Mouse (Mus musculus) cerebral cortex, adult 2 months (tissue): ENCODE results near the gene Ift122.

Source experiments
- WGBS: fragments of 180-500 bp; shearing (Covaris S2); methylation state at CpG from one replicate; pipeline ENCODE4 v1.1.7; 2018; 5-methylcytosine and 5-hydroxymethylcytosine counted together

The Ift122 gene

GRCm38 (mm10) chr6:115959151-115959691, 106.0 kb downstream of the Ift122 start:
- WGBS = 55% methylated on average over 7 of the region's 7 CpGs

DNA sequence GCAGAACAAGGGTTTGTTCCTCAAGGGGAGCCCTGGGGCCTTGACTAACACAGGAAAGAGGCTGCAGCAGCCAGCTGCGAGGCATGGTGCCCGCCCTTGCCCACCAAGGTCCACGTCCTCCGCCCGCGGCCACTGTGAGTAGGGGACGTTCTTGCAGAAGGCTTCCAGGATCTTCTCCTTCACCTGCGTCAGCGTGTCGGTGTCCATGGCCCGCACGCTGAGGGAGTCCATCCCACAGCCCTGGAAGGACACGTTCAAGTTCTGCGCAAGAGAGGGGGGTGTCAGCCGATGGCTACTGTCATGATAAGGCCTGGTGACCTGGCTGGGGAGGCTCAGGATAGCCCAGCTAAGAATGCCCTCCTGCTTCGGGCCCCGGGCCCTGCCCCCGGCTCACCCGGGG, 107.1 kb downstream of the Ift122 start:
- WGBS = 95% methylated on average over 19 of the region's 19 CpGs

DNA sequence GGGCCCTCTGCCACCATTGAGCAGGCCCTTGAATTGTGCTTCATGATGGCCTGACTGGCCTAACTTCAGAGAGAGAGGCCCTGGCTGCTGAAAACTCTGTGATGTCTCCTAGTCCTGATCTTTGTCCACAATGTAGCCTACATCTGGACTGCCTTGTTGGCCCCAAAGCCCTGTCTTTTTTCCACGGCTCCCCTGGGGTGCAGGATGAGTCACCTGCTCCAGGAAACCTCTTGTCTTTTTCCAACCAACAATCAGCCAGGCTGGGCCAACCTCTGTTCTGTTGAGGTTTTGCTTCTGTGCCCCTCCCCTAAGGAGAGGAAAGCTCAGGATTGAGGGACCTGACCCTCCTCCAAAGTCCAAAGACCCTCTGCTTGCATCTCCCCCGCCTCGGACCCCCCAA, 108.5 kb downstream of the Ift122 start:
- WGBS = 95% methylated on average over 3 of the region's 3 CpGs

GRCm38 (mm10) chr6:115962439-115963085, 109.3 kb downstream of the Ift122 start:
- 56% methylated on average over 23 of the region's 23 CpGs for WGBS

- 84% methylated on average over 9 of the region's 9 CpGs for WGBS
These were observed 110.4 kb downstream of the Ift122 start for GRCm38 (mm10) chr6:115963656-115964055.

GRCm38 (mm10) chr6:115966227-115966966, 113.1 kb downstream of the Ift122 start:
- 83% methylated on average over 19 of the region's 19 CpGs for WGBS

GRCm38 (mm10) chr6:115967291-115967880, 114.1 kb downstream of the Ift122 start:
- 83% methylated on average over 15 of the region's 15 CpGs for WGBS

DNA sequence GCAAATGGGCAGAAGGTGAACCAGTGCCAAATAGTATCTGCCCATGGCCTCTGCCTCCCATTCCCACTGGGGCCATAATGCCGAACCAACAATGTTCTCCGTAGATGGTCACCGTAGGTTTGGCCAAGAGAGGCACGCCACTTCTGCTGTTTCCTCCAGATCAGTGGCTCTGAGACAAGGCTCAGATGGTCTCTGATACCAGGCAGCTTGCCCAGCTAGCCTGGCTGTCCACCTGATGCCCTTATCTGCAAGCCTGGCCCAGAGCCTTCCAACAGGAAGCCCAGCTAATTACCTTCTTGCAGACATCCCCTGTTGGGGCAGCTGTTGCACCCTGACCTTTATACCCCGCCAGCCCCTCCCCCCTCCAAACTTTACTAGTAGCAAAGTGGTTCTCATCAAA, 114.8 kb downstream of the Ift122 start:
- 85% methylated on average over 5 of the region's 5 CpGs for WGBS

DNA sequence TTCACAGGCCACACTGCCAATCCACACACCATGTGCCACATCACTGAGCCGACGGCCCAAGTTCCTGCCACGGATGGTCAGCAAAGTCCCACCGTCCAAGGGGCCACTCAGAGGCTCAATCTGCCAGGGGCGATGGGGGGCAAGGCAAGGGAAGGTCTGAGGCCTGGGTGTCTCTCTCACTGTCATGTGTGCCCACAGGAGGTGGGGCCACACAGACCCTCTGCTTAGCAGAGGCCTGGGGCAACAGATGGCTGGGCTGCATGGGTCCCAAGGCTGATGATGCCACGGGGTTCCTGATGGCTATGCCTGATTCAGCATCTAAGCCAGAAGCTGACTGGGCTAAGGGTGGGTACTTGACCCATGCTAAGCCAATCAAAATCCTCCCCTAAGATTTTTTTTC, 115.4 kb downstream of the Ift122 start:
- WGBS = 88% methylated on average over 6 of the region's 6 CpGs

DNA sequence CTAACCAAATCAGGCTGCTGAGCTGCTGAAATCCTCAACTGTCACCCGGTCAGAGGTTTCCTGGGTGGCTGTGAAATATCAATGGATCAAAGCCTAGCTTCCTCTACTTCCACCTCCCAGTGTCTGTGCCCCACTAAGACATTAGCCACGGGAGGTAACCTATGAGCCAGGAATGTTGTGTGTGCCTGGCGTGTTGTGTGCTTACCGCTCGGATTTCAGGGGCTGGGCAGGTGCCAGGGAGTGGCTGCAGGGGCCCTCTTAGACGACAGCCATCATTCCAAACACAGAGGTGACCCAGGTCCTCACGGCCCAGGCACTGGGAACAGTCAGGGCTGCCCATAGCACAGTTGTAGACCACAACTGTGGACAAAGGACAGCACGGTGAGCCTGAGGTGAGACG, 115.8 kb downstream of the Ift122 start:
- 84% methylated on average over 9 of the region's 9 CpGs for WGBS

DNA sequence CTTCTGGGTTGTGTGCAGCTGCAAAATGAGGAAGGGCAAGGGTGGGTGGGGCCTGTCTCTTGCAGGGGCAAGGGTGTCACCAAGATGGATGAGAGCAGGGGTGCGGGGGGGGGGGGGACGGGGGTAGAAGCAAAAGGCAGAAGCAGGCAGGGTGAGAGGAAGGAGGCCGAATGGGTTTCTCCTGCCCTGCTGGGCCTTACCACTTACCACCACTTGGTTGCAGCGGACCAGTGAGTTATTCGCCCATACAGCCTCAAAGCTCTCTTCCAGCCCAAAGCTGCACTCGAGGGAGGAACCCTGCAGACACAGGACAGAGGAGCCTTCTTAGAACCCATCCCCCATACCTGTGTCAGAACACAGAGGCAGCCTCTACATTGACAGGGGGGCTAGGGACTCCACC, 116.7 kb downstream of the Ift122 start:
- WGBS = 77% methylated on average over 6 of the region's 6 CpGs

GRCm38 (mm10) chr6:115971273-115972060, 118.2 kb downstream of the Ift122 start:
- WGBS = 53% methylated on average over 13 of the region's 13 CpGs

- 73% methylated on average over 7 of the region's 7 CpGs for WGBS
These were observed 119.0 kb downstream of the Ift122 start for GRCm38 (mm10) chr6:115972083-115972764.

GRCm38 (mm10) chr6:115973139-115973875, 120.0 kb downstream of the Ift122 start:
- 76% methylated on average over 15 of the region's 15 CpGs for WGBS

DNA sequence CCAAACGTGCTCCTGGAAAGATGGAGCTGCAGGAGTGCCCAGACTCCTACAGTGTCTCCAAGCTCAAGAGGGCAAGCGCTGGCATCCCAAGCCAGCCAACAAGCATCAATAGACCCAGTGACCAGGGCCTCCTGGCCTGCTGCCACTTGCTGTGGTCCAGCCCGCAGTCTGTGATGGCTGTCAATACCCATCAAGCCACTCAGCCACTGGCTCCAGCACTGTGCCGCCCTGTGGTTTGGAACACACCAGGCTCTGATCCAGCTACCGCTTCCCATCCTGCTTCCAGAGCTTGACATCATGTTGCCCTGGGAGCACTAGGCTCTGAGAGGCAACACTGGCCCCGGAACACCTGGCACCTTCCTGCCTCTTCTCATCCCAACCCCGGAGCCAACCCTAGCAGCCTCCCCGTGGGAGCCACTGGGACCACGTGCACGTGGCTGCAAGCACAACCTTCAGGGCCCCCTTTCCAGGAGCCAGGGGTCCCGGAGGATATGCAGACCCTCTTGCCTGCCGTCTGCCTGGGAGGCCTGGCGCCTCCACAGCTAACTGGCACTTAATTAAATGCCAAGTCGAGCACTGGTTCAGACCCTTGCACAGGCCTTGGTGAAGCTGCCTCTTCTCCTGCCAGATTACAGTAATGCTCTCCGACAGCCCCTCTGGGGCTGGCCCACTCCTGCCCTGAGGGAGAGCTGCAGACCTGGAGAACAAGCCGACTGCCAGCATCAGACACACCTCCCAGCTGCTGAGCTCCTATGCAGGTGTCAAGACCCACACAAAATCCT, 120.8 kb downstream of the Ift122 start:
- WGBS = 60% methylated on average over 16 of the region's 16 CpGs

DNA sequence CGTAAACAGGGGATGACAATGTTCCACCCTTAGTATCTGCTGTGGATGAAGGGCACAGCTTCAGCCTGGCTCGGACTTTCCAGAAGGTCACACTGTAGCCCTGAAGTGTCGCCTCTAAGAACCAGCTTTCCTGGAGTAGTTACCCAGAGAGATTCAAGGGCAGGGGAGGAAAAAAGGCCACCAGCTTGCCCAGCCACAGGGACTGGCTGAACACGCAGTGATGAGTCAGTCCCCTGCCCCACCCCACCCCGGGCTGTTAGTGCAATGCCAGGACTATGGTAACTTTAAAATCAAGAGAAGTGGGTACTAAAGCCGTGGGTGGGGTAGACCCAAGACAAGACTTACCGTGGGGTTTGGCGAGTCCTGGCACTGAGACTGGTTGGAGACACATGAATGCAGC, 122.3 kb downstream of the Ift122 start:
- WGBS = 80% methylated on average over 8 of the region's 8 CpGs
